Mouse (Mus musculus) olfactory bulb, adult 2 months (tissue): Measurements from ENCODE around the gene Arhgap6.

Experiments used
- CTCF ChIP-seq: fragments of 200-500 bp; IDR thresholded peaks from 2 replicates; pipeline ENCODE4 v1.5.1; 2012; ENCODE audit warnings: low read depth, mild to moderate bottlenecking, low read length, moderate library complexity; ENCODE audit not compliant: insufficient read depth
- POLR2A ChIP-seq: fragments of 200-500 bp; IDR thresholded peaks from 2 replicates; pipeline ENCODE4 v1.6.1; 2012; ENCODE audit warnings: mild to moderate bottlenecking, low read depth, low read length, moderate library complexity; ENCODE audit not compliant: insufficient read depth

- TF ChIP-seq CTCF (no peak), POLR2A (no peak)
These were observed 427.6 kb downstream of the Arhgap6 start for GRCm38 (mm10) chrX:169222357-169223062.
